Mouse (Mus musculus) CH12.LX (cell line): ENCODE measurements around the gene Daglb.

ENCODE experiments used
- CTCF ChIP-seq, 2 experiments: IDR thresholded peaks in 1 of 2; conservative IDR thresholded peaks in 1 of 2; 2 replicates each; pipeline ENCODE4 v1.5.1; 2011 to 2012; ENCODE audit warnings: low read depth in 2 of 2, low read length in 2 of 2, improper control_type of control experiment in 1 of 2, inconsistent platforms in 1 of 2, mild to moderate bottlenecking in 1 of 2, moderate library complexity in 1 of 2
- POLR2A ChIP-seq: IDR thresholded peaks from 2 replicates; pipeline ENCODE4 v1.6.1; 2011; ENCODE audit warnings: low read depth, mild to moderate bottlenecking, improper control_type of control experiment, low read length
- ZNF384 ChIP-seq: IDR thresholded peaks from 2 replicates; pipeline ENCODE4 v1.6.1; 2012; ENCODE audit warnings: low read depth, low read length, improper control_type of control experiment, inconsistent platforms

- TF ChIP-seq ZNF384 (no peak), CTCF (conservative IDR thresholded peaks at IDR 0.05 in 1 of 2, IDR thresholded peaks at IDR 0.05 in 1 of 2; ENCODE audit: low read depth in 2 of 2, low read length in 2 of 2) (no peak), POLR2A (no peak)
These were observed 42.9 kb upstream of the Daglb start for GRCm38 (mm10) chr5:143421484-143421883.
